Mouse (Mus musculus) CH12.LX (cell line): Measurements from ENCODE around the gene Usp30.

Source experiments
- CHD2 ChIP-seq: IDR thresholded peaks from 2 replicates; pipeline ENCODE4 v1.6.1; 2011; ENCODE audit warnings: low read length, improper control_type of control experiment
- CTCF ChIP-seq, 2 experiments: IDR thresholded peaks in 1 of 2; conservative IDR thresholded peaks in 1 of 2; 2 replicates each; pipeline ENCODE4 v1.5.1; 2011 to 2012; ENCODE audit warnings: low read depth in 2 of 2, low read length in 2 of 2, improper control_type of control experiment in 1 of 2, inconsistent platforms in 1 of 2, mild to moderate bottlenecking in 1 of 2, moderate library complexity in 1 of 2
- E2F4 ChIP-seq: IDR thresholded peaks from 2 replicates; pipeline ENCODE4 v1.6.1; 2011; ENCODE audit warnings: low read depth, low read length, improper control_type of control experiment; ENCODE audit not compliant: insufficient replicate concordance
- MAX ChIP-seq: IDR thresholded peaks from 2 replicates; pipeline ENCODE4 v1.6.1; 2011; ENCODE audit warnings: low read length, improper control_type of control experiment
- RCOR1 ChIP-seq: conservative IDR thresholded peaks from 2 replicates; pipeline ENCODE4 v1.6.1; 2012; ENCODE audit warnings: low read depth, mild to moderate bottlenecking, inconsistent platforms, low read length, improper control_type of control experiment
- USF2 ChIP-seq: conservative IDR thresholded peaks from 2 replicates; pipeline ENCODE4 v1.6.1; 2011; ENCODE audit warnings: low read depth, low read length, improper control_type of control experiment
- ZNF384 ChIP-seq: IDR thresholded peaks from 2 replicates; pipeline ENCODE4 v1.6.1; 2012; ENCODE audit warnings: low read depth, low read length, improper control_type of control experiment, inconsistent platforms

DNA sequence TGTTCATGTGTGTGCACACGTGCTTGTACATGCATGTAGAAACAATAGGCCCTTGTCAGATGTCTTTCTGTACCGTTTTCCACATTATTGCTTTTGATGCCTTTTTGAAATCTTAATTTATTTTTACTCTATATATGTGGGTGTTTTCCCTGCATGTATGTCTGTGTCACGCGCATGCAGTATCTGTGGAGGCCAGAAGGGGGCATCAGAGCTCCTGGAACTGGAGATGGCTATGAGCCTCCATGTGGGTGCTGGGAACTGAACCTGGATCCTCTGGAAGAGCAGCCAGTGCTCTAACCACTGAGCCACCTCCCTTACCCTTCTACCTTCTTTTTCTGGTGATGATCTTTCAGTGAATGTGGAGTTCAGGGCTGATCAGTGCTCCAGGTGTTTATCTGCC, 5.6 kb downstream of the Usp30 start:
- TF ChIP-seq CHD2: no peak
- no peak for TF ChIP-seq E2F4
- no peak for TF ChIP-seq ZNF384
- no peak for TF ChIP-seq RCOR1
- TF ChIP-seq CTCF (conservative IDR thresholded peaks at IDR 0.05 in 1 of 2, IDR thresholded peaks at IDR 0.05 in 1 of 2; ENCODE audit: low read depth in 2 of 2, low read length in 2 of 2): peak; percentile 21 to 32; a peak in 2 of 4 replicates
- TF ChIP-seq MAX: no peak
- no peak for TF ChIP-seq USF2
